Mouse (Mus musculus): ENCODE data around the gene Eomes.
A peak's percentile ranks its signal among the peaks of the same experiment; 100 is the strongest.

Gene Eomes

DNA sequence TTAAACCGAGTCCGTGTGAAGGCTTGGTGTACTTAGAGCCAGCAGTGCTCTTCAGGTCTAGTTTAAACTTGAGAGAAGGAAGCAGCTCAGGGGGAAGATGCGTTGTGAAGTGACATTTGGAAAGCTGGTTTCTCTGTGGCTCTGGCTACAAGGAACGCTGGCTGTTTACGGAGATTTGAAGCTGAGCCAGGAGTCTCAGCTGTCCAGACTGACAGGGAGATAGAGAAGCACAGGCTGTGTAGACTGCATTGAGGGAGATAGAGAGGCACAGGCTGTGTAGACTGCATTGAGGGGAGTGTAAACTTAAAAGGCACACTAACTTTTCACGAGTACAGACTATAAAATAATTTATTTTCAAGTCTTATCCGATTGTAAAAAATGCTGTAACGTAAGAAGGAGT, 42.0 kb downstream of the Eomes start:
- DNase-seq (ENCODE audit: low spot score) = no peak

DNA sequence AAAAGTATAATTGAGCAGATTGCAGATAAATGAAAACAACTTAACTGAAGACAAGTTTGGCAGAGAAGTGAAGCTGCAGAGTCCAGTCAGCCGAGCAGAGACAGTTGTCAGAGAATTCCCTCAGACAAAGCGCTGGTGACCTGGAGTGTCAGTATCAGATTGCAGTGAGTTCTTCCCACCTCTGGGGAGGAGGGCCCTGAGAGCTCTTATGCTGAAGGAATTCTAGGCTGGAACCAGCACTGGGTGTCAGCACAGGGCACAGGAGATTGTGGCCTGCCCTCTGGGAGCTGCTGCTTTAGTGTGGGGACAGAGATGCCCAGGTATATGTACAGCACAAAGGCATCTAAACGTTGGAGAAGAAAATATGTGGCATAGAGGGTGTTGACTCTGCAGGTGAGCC, 42.8 kb downstream of the Eomes start:
- peak; percentile 66 for DNase-seq (ENCODE audit: low spot score)

DNA sequence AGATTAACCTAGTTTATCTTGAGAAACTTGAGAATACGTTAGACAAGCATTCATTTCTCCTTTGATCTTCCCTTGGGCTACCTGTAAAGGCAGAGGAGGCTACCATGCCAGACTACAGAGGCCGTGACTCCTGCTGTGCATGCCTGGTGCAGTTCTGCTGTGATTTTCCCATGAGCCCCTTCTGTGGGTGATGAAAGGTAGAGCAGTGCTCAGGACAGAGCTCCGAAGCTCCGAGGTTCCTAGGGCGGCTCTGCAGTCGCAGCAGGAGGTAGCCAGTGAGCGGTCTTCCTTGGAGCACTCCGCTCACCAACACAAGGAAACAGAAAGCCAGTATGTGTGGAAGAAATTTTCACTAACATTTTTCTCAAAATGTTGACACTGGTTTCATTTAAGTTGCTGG, 43.6 kb downstream of the Eomes start:
- DNase-seq (ENCODE audit: low spot score) = no peak

DNA sequence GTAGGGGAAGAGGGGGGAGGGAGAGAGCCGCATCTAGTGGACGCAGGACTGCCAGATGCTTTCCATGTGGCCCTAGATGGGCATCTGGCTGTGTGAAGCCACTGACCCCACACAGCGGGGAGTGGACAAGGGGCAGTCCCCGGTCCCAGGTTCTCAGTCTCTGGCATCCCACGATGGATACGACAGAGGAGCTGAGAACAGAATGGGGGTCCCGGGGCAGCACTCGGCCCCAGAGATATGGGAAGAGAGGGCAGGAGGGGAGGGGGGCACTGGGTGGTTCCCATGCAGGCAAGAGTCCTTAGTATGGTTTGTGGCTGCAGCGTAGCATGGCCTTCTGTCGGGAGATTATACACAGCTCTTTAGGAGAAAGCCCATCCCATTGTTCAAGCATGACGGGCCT, 45.7 kb downstream of the Eomes start:
- no peak for DNase-seq (ENCODE audit: low spot score)

DNA sequence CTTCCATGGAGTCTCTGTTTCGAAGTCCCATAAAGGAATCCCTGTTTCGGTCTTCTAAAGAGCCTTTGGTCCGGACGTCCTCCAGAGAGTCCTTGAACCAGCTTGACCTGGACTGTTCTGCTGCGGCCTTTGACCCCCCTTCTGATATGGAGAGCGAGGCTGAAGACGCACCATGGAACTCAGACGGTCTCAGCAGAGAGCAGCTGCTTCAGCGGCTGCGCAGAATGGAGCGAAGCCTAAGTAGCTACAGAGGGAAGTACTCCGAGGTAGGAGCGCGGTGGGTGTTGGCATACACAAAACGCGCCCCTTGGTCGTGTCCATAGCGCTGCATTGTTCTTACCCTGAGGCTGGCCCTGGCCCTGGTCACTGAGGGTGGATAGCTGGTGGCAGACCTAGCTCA, 49.0 kb downstream of the Eomes start:
- no peak for DNase-seq (ENCODE audit: low spot score)

DNA sequence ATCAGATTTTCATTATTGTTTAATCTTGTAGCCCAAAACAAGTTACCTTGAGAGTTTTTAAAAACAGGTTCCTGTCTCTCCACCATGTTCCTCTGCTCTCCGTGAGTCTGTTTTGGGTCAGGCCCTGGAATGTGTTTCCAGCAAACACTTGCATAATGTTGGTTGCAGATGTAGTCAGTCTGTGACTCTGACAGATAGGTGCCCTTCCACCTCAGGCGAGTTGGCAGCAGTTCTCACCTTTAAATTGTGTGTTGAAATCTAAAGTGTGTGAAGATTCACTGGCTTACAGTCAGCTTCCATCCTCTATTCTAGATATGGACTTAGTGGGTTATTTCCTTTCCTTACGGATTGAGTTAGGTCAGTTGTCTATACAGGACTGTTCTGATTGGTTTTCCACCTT, 51.8 kb downstream of the Eomes start:
- no peak for DNase-seq (ENCODE audit: low spot score)

DNA sequence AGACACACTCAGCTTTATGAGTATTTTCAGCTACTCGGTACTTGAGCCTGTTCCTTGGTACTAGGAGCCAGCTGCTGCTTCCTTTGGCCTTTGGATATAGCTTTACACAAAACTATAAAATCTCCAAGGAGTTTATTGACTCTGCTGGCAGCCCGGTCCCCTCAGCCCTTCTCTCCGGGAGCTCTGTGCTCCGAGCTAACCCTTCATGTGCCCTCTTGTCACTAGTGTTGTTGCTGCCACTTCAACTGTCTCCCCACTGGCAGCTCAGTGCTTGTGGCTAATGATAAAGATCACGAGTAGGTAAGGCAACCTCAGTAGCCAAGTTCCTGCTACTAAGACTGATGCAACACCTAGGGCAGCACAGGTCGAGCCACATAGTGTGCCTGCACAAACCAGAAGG, 52.7 kb downstream of the Eomes start:
- DNase-seq (ENCODE audit: low spot score) = no peak

DNA sequence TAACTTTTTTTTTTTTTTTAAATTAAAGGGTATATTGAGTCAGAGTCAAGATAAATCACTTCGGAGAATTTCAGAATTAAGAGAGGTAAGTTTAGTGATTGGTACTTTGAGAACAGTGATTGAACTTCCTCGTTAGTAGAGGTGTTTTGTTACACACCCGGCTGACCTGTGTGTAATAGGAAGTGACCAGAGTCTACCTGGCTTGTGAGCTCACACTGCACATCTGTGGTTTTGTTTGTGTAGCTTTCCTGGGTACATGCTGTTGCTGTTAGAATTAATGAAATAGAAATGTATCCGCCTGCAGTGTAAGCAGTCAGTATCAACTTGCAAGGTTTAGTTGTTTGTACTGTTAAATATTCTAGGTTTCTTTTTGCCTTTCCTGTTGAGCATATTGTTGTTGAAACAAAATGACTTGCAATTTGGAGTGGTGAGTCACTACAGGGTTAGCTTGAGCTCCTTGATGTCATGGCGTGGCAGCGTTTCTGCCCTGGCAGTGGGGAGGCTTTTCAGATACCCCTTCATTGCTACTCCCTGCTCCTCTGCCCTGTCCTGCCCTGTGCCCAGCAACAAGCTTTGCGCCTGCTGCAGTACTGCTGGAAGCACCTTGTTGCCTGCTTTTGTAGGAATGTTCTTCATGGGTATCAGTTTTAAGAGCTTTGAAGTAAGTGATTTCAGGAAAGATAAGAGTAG, 54.6 kb downstream of the Eomes start:
- DNase-seq (ENCODE audit: low spot score) = no peak

Measured in embryo, embryonic 10 days (tissue).